ENCODE assay signal across 11 mouse cellular contexts in genomic region chr13:97295853-97296219, GRCm38 (mm10). TPM values are rescaled to one million over a fixed set of nuclear protein-coding genes. Genes with fewer than 3 reads are reported as not detected.
DNase-seq lines count a peak whose midpoint lies in the region; ATAC-seq and TF ChIP-seq lines count a peak whose summit lies in the region.
"Had no signal": no experiment of that assay in that cellular context is flagged by ENCODE, and none has a peak within 500 bp of the region (broad histone marks: within the 10 kb centered on the region; RNA-seq: fewer than 3 reads in every experiment).

No protein-coding gene starts in this region.

- H3K27ac ChIP-seq in heart, embryonic 13.5 days (replicated peaks), result peak overlapping the region; percentile 55
- H3K27ac ChIP-seq in lung, embryonic 15.5 days, result peak overlapping the region; percentile 35; the same call in 1 of the 2 replicates
- H3K27ac ChIP-seq in bone marrow macrophage, adult 2 months (ENCODE audit: insufficient read depth, low read depth, low read length), result peak overlapping the region; percentile 36; the same call in 1 of the 2 replicates
- H3K27ac ChIP-seq: macrophage had no signal

- H3K4me1 ChIP-seq in heart, embryonic 13.5 days, result peaks cover 32% of the 10 kb centered on the region
- H3K4me1 ChIP-seq in lung, embryonic 15.5 days, result peaks cover 19% of the 10 kb centered on the region
- peaks cover 32% of the 10 kb centered on the region for H3K4me1 ChIP-seq in bone marrow macrophage, adult 2 months (ENCODE audit: control insufficient read depth, insufficient read depth, low read length)

- no peak overlapping the region for H3K4me2 ChIP-seq in heart, embryonic 13.5 days
- H3K4me2 ChIP-seq in lung, embryonic 15.5 days, result no peak overlapping the region

- no peak overlapping the region for H3K4me3 ChIP-seq in heart, embryonic 13.5 days
- H3K4me3 ChIP-seq in lung, embryonic 15.5 days, result no peak overlapping the region
- no peak overlapping the region for H3K4me3 ChIP-seq in bone marrow macrophage, adult 2 months (ENCODE audit: insufficient read depth, low read length)

- WGBS in heart, embryonic 13.5 days, result 67% methylated on average over 11 of the region's 11 CpGs
- 65% methylated on average over 11 of the region's 11 CpGs for WGBS in lung, embryonic 15.5 days

- no peaks in the 10 kb centered on the region for H3K9me3 ChIP-seq in heart, embryonic 13.5 days
- no peaks in the 10 kb centered on the region for H3K9me3 ChIP-seq in lung, embryonic 15.5 days

- no peak for TF ChIP-seq POLR2A in bone marrow macrophage, adult 2 months (IDR thresholded peaks at IDR 0.05; ENCODE audit: borderline replicate concordance, low read depth, low read length)

- no peaks in the 10 kb centered on the region; the same call in 1 of the 2 replicates for H3K27me3 ChIP-seq in heart, embryonic 13.5 days (replicated peaks)
- no peaks in the 10 kb centered on the region for H3K27me3 ChIP-seq in lung, embryonic 15.5 days

- intact Hi-C loops in heart, postnatal 10 days (cut with DNase I), result loop anchor here (2.0 kb wide), 1 partner anchor 55 kb away; the partner anchor contains the start of gene Enc1

- H3K9ac ChIP-seq in heart, embryonic 13.5 days, result no peak overlapping the region
- H3K9ac ChIP-seq in lung, embryonic 15.5 days, result no peak overlapping the region

- H3K36me3 ChIP-seq in heart, embryonic 13.5 days, result no peaks in the 10 kb centered on the region
- no peaks in the 10 kb centered on the region for H3K36me3 ChIP-seq in lung, embryonic 15.5 days

- TF ChIP-seq CTCF in bone marrow macrophage, adult 2 months (IDR thresholded peaks at IDR 0.05; ENCODE audit: low read depth, low read length), result no peak

- DNase-seq in heart, postnatal 10 days, result no peak
- DNase-seq in lung, postnatal 25 days (ENCODE audit: low spot score), result no peak
- no peak for DNase-seq in layer of hippocampus, postnatal 10 days (ENCODE audit: low spot score in 2 of 2)
- no peak for DNase-seq in cerebellum, postnatal 25 days
- DNase-seq: thymus, postnatal 4 days had no signal

- no peak for ATAC-seq in heart, embryonic 13.5 days (ENCODE audit: extremely low read depth, insufficient number of reproducible peaks, low FRiP score, low TSS enrichment)
- no peak for ATAC-seq in lung, embryonic 15.5 days (ENCODE audit: borderline replicate concordance, extremely low read depth, low FRiP score, low TSS enrichment)
- ATAC-seq in megakaryocyte progenitor cell, adult 5-6 weeks (replicated peaks; ENCODE audit: poor library complexity), result 0 out of 2 replicates have a peak, but pooled peaks have one; percentile 37
- ATAC-seq: hindbrain, embryonic 16.5 days had no signal

RNA-seq across cellular contexts. Expression of gene Enc1, which starts 54.9 kb away (rescaled TPM):
- polyA plus RNA-seq in heart, embryonic 13.5 days (2015; fragmentation: Nextera tagmentation; extraction: Ambion mirVana), result 4.0 TPM in 2 replicates
- total RNA-seq in heart, postnatal 10 days (2021), result 10 to 100 TPM; 11.8 to 16.2 TPM
- polyA plus RNA-seq in lung, embryonic 15.5 days (2015; fragmentation: Nextera tagmentation; extraction: Ambion mirVana), result 11.7 and 12.5 TPM in 2 replicates
- 9.2 and 10.7 TPM in 2 replicates for polyA plus RNA-seq in bone marrow macrophage, adult 2 months (2012; ENCODE audit: insufficient read depth, insufficient read length, missing spikeins)
- total RNA-seq in megakaryocyte progenitor cell, adult 5-6 weeks (2015), result 2.5 and 3.1 TPM in 2 replicates
- total RNA-seq in megakaryocyte progenitor cell, adult 5-6 weeks (2017), result 2.6 and 4.0 TPM in 2 replicates
- total RNA-seq in layer of hippocampus, postnatal 10 days (2021), result 100 to 1,000 TPM; 561 to 584 TPM

Comparison
In these comparisons a context has a peak if more than half of its experiments do, and no peak if none do; other contexts are left out.
1. RNA of gene Enc1, which starts 54.9 kb away (total RNA-seq): 561 to 584 TPM in layer of hippocampus, postnatal 10 days; 11.8 to 16.2 TPM in heart, postnatal 10 days and 2.5 to 4.0 TPM in megakaryocyte progenitor cell, adult 5-6 weeks; every median in the first group is over 10 times any median in the second.
2. Peak in every context shown above with its lines, with median percentiles within 50 percentile points of each other: H3K27ac ChIP-seq.